Mouse (Mus musculus): ENCODE measurements at regions not wholly inside any gene's neighbourhood (a gene's known extent, or its start where the extent isn't known, plus 50 kb on each side); places are given as distances from the start of the nearest gene placed in this dataset.

GRCm38 (mm10) chr12:39038656-39039055 is 259.5 kb downstream of the Etv1 start:
- no peak overlapping the region for H3K4me3 ChIP-seq (replicated peaks; ENCODE audit: control insufficient read depth, low read depth, low read length)
- H3K27ac ChIP-seq (ENCODE audit: control insufficient read depth, insufficient read depth, low read depth, low read length, poor library complexity), result no peak overlapping the region
- H3K4me1 ChIP-seq (ENCODE audit: control insufficient read depth, insufficient read depth, low read length), result no peaks in the 10 kb centered on the region
- 53% methylated on average over 2 of the region's 2 CpGs for WGBS
- TF ChIP-seq CTCF (IDR thresholded peaks at IDR 0.05; ENCODE audit: control insufficient read depth, insufficient read depth, low read length) (no peak), POLR2A (IDR thresholded peaks at IDR 0.05; ENCODE audit: borderline replicate concordance, control insufficient read depth, low read depth, low read length) (no peak)

GRCm38 (mm10) chr12:39047126-39047525 is 267.9 kb downstream of the Etv1 start:
- Histone ChIP-seq H3K4me3 (replicated peaks; ENCODE audit: control insufficient read depth, low read depth, low read length) (no peak overlapping the region), H3K4me1 (ENCODE audit: control insufficient read depth, insufficient read depth, low read length) (no peaks in the 10 kb centered on the region), H3K27ac (ENCODE audit: control insufficient read depth, insufficient read depth, low read depth, low read length, poor library complexity) (no peak overlapping the region)
- TF ChIP-seq CTCF (IDR thresholded peaks at IDR 0.05; ENCODE audit: control insufficient read depth, insufficient read depth, low read length) (no peak), POLR2A (IDR thresholded peaks at IDR 0.05; ENCODE audit: borderline replicate concordance, control insufficient read depth, low read depth, low read length) (no peak)

- no peak overlapping the region for H3K4me3 ChIP-seq (replicated peaks; ENCODE audit: control insufficient read depth, low read depth, low read length)
- TF ChIP-seq POLR2A (IDR thresholded peaks at IDR 0.05; ENCODE audit: borderline replicate concordance, control insufficient read depth, low read depth, low read length), result no peak
- TF ChIP-seq CTCF (IDR thresholded peaks at IDR 0.05; ENCODE audit: control insufficient read depth, insufficient read depth, low read length), result no peak
- H3K4me1 ChIP-seq (ENCODE audit: control insufficient read depth, insufficient read depth, low read length), result no peaks in the 10 kb centered on the region
- no peak overlapping the region for H3K27ac ChIP-seq (ENCODE audit: control insufficient read depth, insufficient read depth, low read depth, low read length, poor library complexity)
- 81% methylated on average over 6 of the region's 6 CpGs for WGBS
Observed at GRCm38 (mm10) chr12:39048441-39048840, 269.3 kb downstream of the Etv1 start.

- 71% methylated on average over 1 of the region's 1 CpGs for WGBS
- no peaks in the 10 kb centered on the region for H3K4me1 ChIP-seq (ENCODE audit: control insufficient read depth, insufficient read depth, low read length)
- H3K27ac ChIP-seq (ENCODE audit: control insufficient read depth, insufficient read depth, low read depth, low read length, poor library complexity), result no peak overlapping the region
- TF ChIP-seq CTCF (IDR thresholded peaks at IDR 0.05; ENCODE audit: control insufficient read depth, insufficient read depth, low read length) (no peak), POLR2A (IDR thresholded peaks at IDR 0.05; ENCODE audit: borderline replicate concordance, control insufficient read depth, low read depth, low read length) (no peak)
- H3K4me3 ChIP-seq (replicated peaks; ENCODE audit: control insufficient read depth, low read depth, low read length), result no peak overlapping the region
Observed at GRCm38 (mm10) chr12:39048958-39049357, 269.8 kb downstream of the Etv1 start.

- 67% methylated on average over 4 of the region's 4 CpGs for WGBS
- H3K27ac ChIP-seq (ENCODE audit: control insufficient read depth, insufficient read depth, low read depth, low read length, poor library complexity), result no peak overlapping the region
- TF ChIP-seq POLR2A (IDR thresholded peaks at IDR 0.05; ENCODE audit: borderline replicate concordance, control insufficient read depth, low read depth, low read length) (no peak), CTCF (IDR thresholded peaks at IDR 0.05; ENCODE audit: control insufficient read depth, insufficient read depth, low read length) (no peak)
Observed at GRCm38 (mm10) chr12:39070331-39071045, 291.3 kb downstream of the Etv1 start.

GRCm38 (mm10) chr12:39073289-39074022 is 294.3 kb downstream of the Etv1 start:
- Histone ChIP-seq H3K4me3 (replicated peaks; ENCODE audit: control insufficient read depth, low read depth, low read length) (no peak overlapping the region), H3K27ac (ENCODE audit: control insufficient read depth, insufficient read depth, low read depth, low read length, poor library complexity) (no peak overlapping the region), H3K4me1 (ENCODE audit: control insufficient read depth, insufficient read depth, low read length) (no peaks in the 10 kb centered on the region)
- TF ChIP-seq POLR2A (IDR thresholded peaks at IDR 0.05; ENCODE audit: borderline replicate concordance, control insufficient read depth, low read depth, low read length) (no peak), CTCF (IDR thresholded peaks at IDR 0.05; ENCODE audit: control insufficient read depth, insufficient read depth, low read length) (no peak)
- 86% methylated on average over 15 of the region's 15 CpGs for WGBS

More at GRCm38 (mm10) chr12:39070331-39071045, 291.3 kb downstream of the Etv1 start:
- Histone ChIP-seq H3K4me3 (replicated peaks; ENCODE audit: control insufficient read depth, low read depth, low read length) (no peak overlapping the region), H3K4me1 (ENCODE audit: control insufficient read depth, insufficient read depth, low read length) (no peaks in the 10 kb centered on the region)

- no peak overlapping the region for H3K4me3 ChIP-seq (replicated peaks; ENCODE audit: control insufficient read depth, low read depth, low read length)
- H3K27ac ChIP-seq (ENCODE audit: control insufficient read depth, insufficient read depth, low read depth, low read length, poor library complexity), result no peak overlapping the region
- no peaks in the 10 kb centered on the region for H3K4me1 ChIP-seq (ENCODE audit: control insufficient read depth, insufficient read depth, low read length)
- 82% methylated on average over 4 of the region's 4 CpGs for WGBS
- TF ChIP-seq POLR2A (IDR thresholded peaks at IDR 0.05; ENCODE audit: borderline replicate concordance, control insufficient read depth, low read depth, low read length) (no peak), CTCF (IDR thresholded peaks at IDR 0.05; ENCODE audit: control insufficient read depth, insufficient read depth, low read length) (no peak)
Observed at GRCm38 (mm10) chr12:39086285-39086684, 307.1 kb downstream of the Etv1 start.

- 44% methylated on average over 5 of the region's 5 CpGs for WGBS
- Histone ChIP-seq H3K4me3 (replicated peaks; ENCODE audit: control insufficient read depth, low read depth, low read length) (no peak overlapping the region), H3K27ac (ENCODE audit: control insufficient read depth, insufficient read depth, low read depth, low read length, poor library complexity) (no peak overlapping the region), H3K4me1 (ENCODE audit: control insufficient read depth, insufficient read depth, low read length) (no peaks in the 10 kb centered on the region)
- TF ChIP-seq CTCF (IDR thresholded peaks at IDR 0.05; ENCODE audit: control insufficient read depth, insufficient read depth, low read length) (no peak), POLR2A (IDR thresholded peaks at IDR 0.05; ENCODE audit: borderline replicate concordance, control insufficient read depth, low read depth, low read length) (no peak)
Observed at GRCm38 (mm10) chr12:39094638-39095230, 315.6 kb downstream of the Etv1 start.
